Mouse (Mus musculus) limb, embryonic 15.5 days (tissue): ENCODE data around the gene Krtap26-1. TPM values are rescaled to one million over a fixed set of nuclear protein-coding genes. Genes with fewer than 3 reads are reported as not detected.

ENCODE experiments used
- ATAC-seq: fragments of 200-750 bp; cut with Nextera tagmentation; 2 replicates; pipeline ENCODE4 v1.8.0; 2017; ENCODE audit warnings: low read depth, moderate TSS enrichment; ENCODE audit not compliant: insufficient number of reproducible peaks, low FRiP score, low TSS enrichment
- H3K27ac ChIP-seq: fragments of 300-500 bp; sonication (generic); 2 replicates; pipeline ENCODE4 v1.5.1; 2015; ENCODE audit warnings: moderate library complexity, mild to moderate bottlenecking, inconsistent platforms
- H3K27me3 ChIP-seq: fragments of 300-500 bp; sonication (generic); 2 replicates; pipeline ENCODE4 v1.6.1; 2015; ENCODE audit warnings: inconsistent platforms
- H3K36me3 ChIP-seq: fragments of 300-500 bp; sonication (generic); 2 replicates; pipeline ENCODE4 v1.6.1; 2015; ENCODE audit warnings: inconsistent platforms
- H3K4me1 ChIP-seq: fragments of 300-500 bp; sonication (generic); 2 replicates; pipeline ENCODE4 v1.6.1; 2015; ENCODE audit warnings: inconsistent platforms
- H3K4me2 ChIP-seq: fragments of 300-500 bp; sonication (generic); 2 replicates; pipeline ENCODE4 v1.6.1; 2015; ENCODE audit warnings: mild to moderate bottlenecking, inconsistent platforms
- H3K4me3 ChIP-seq: fragments of 300-500 bp; sonication (generic); 2 replicates; pipeline ENCODE4 v1.5.1; 2015; ENCODE audit warnings: mild to moderate bottlenecking, inconsistent platforms
- H3K9ac ChIP-seq: fragments of 300-500 bp; sonication (generic); 2 replicates; pipeline ENCODE4 v1.6.1; 2015; ENCODE audit warnings: inconsistent platforms
- H3K9me3 ChIP-seq: fragments of 300-500 bp; sonication (generic); 2 replicates; pipeline ENCODE4 v1.6.1; 2016; ENCODE audit warnings: inconsistent platforms
- WGBS: fragments of 180-500 bp; shearing (Covaris S2); methylation state at CpG from one replicate; pipeline ENCODE4 v1.1.7; 2015; 5-methylcytosine and 5-hydroxymethylcytosine counted together
- polyA plus RNA-seq: library from polyadenylated mRNA; unstranded; fragments of >200 nt; fragmentation: Nextera tagmentation; extraction: Ambion mirVana; gene quantifications from 2 replicates; pipeline ENCODE4 v1.2.1, GENCODE M21; 2015

Gene Krtap26-1
- polyA plus RNA-seq = not detected in 2 replicates

DNA sequence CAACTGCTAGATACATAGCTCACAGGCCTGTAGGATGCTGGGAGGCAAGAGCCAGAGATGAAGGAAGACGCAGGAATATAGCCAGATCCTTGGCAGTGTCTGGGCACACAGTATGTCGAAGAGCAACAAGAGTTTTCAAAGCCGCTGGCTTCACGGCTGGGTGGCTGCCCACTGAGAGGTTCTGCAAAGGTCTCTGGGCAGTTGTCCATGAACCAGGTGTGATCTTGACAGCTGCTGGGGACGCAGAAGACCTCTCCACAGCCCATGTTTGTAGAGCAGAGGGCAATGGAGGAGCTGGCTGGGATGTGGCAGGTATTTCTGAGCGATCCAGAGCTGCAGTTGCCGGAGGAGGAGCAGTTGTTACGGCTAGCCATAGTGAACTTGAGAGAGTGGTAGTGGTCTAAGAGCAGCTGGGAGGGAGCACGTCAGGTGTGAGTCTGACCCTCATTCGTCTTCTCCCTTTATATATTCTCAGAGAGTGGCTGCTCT lies at the start of gene Krtap26-1:
TSS of gene Krtap26-1 (minus strand) at position 439 of the 489 bp plus-strand sequence.
- ATAC-seq = no peak
- Histone ChIP-seq H3K4me1 (no peaks in the 10 kb centered on the region), H3K36me3 (no peaks in the 10 kb centered on the region), H3K9ac (no peak within 1 kb of the TSS), H3K4me2 (no peak within 1 kb of the TSS), H3K4me3 (no peak within 1 kb of the TSS), H3K27ac (no peak within 1 kb of the TSS), H3K9me3 (no peaks in the 10 kb centered on the region), H3K27me3 (no peaks in the 10 kb centered on the region)
- 78% methylated on average over 10 of the region's 10 CpGs for WGBS

DNA sequence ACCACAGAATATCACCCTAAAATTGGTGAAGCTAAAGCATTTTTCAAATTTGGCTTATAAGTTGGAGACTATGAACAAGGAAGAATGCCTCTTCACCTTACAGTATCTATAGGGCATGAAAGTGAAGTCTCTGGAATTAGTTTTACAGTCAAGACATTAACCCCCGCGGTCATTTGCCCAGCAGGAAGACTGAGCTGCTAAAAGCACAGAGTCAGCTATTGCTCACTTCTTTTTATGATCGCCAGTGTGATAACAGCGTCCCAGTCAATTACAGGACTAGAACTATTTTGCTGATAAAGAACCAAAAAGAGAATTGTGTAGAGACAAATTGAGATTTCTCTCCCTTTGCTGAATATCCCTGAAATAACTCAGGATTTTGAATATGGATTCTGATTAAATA lies 48.7 kb upstream of the Krtap26-1 start:
- Histone ChIP-seq H3K9ac (no peak overlapping the region), H3K4me2 (no peak overlapping the region), H3K9me3 (no peaks in the 10 kb centered on the region), H3K4me3 (no peak overlapping the region), H3K4me1 (no peaks in the 10 kb centered on the region), H3K36me3 (no peaks in the 10 kb centered on the region), H3K27ac (no peak overlapping the region), H3K27me3 (no peaks in the 10 kb centered on the region)
- WGBS = 58% methylated on average over 4 of the region's 4 CpGs
- ATAC-seq = no peak

GRCm38 (mm10) chr16:88681282-88681681 lies 33.7 kb upstream of the Krtap26-1 start:
- Histone ChIP-seq H3K27ac (no peak overlapping the region), H3K4me2 (no peak overlapping the region), H3K4me1 (no peaks in the 10 kb centered on the region), H3K36me3 (no peaks in the 10 kb centered on the region), H3K9ac (no peak overlapping the region), H3K9me3 (no peaks in the 10 kb centered on the region), H3K4me3 (no peak overlapping the region), H3K27me3 (no peaks in the 10 kb centered on the region)
- no peak for ATAC-seq
- WGBS = 66% methylated on average over 2 of the region's 2 CpGs

GRCm38 (mm10) chr16:88679099-88679498 lies 31.5 kb upstream of the Krtap26-1 start:
- no peak for ATAC-seq
- Histone ChIP-seq H3K27me3 (no peaks in the 10 kb centered on the region), H3K9ac (no peak overlapping the region), H3K4me3 (no peak overlapping the region), H3K27ac (no peak overlapping the region), H3K36me3 (no peaks in the 10 kb centered on the region), H3K4me2 (no peak overlapping the region), H3K9me3 (no peaks in the 10 kb centered on the region), H3K4me1 (no peaks in the 10 kb centered on the region)
- 71% methylated on average over 6 of the region's 6 CpGs for whole genome bisulfite sequencing

DNA sequence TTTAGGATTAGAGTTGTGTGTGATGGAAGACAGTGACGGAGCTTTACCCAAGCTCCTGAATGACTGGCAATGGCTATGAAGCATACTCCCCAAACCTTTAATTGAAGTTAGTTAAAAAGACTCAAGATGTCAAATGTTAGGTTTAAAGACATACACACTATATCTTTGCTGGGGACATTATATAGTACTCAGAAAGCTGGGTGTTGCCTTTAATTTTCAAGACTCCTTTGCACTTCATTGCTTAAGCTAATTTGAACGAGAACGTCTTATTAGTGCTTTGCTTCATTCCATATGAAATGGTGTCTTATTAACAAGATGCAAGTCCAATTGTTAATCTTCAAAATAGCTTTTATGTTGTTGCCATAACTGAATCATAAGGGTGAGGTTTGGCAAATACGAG lies 24.0 kb upstream of the Krtap26-1 start, which contains the start of gene Krtap27-1:
TSS of gene Krtap27-1 (minus strand) at position 101 of the 400 bp plus-strand sequence.
- Histone ChIP-seq H3K9me3 (no peaks in the 10 kb centered on the region), H3K27me3 (no peaks in the 10 kb centered on the region), H3K4me2 (no peak within 1 kb of the TSS), H3K4me1 (no peaks in the 10 kb centered on the region), H3K27ac (no peak within 1 kb of the TSS), H3K4me3 (no peak within 1 kb of the TSS), H3K9ac (no peak within 1 kb of the TSS), H3K36me3 (no peaks in the 10 kb centered on the region)
- 90% methylated on average over 4 of the region's 4 CpGs for WGBS
- no peak for ATAC-seq

DNA sequence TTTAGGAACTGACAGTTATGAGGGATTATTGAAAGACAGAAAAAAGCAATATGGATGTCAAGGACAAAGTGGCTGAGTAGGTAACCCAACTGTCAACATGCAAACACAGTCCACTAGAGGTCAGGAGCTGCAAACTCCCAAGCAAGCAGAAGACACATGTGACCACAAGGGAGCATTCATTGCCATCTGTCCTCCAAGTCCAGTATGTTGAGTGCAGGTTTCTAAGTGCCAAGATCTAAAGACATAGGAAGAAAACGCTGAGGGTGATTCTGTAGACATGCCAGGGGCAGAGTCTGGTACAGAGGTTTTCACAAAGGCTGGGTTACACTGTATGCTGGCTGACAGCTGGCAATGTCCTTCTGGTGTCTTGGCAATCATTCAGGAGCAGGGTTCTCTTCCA lies 9.8 kb upstream of the Krtap26-1 start:
- no peak overlapping the region for H3K9ac ChIP-seq
- H3K27me3 ChIP-seq = no peaks in the 10 kb centered on the region
- no peak overlapping the region for H3K4me2 ChIP-seq
- H3K4me3 ChIP-seq = no peak overlapping the region
- no peaks in the 10 kb centered on the region for H3K36me3 ChIP-seq
- no peak for ATAC-seq
- 54% methylated on average over 1 of the region's 1 CpGs for WGBS
- H3K9me3 ChIP-seq = no peaks in the 10 kb centered on the region
- H3K27ac ChIP-seq = no peak overlapping the region
- H3K4me1 ChIP-seq = no peaks in the 10 kb centered on the region

DNA sequence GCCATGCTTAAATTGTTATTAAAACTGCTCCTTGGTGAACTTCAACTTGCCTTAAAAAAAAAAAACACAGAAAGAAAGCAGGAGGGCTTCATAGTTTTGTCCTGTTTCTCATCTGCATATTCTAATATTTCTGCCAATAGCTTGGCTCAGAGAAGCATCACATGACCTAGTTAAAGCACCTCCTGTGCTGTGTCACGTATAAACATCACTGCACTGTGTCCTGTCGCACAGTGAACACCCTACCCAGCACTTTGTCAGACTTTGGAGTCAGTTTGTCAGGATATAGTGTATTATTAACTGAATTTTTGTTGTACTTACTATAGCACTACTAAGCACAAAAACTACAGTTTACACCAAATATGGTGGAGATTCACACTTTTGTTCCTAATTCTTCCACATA lies 4.4 kb upstream of the Krtap26-1 start:
- Histone ChIP-seq H3K4me1 (no peaks in the 10 kb centered on the region), H3K27ac (no peak overlapping the region), H3K9ac (no peak overlapping the region), H3K36me3 (no peaks in the 10 kb centered on the region), H3K27me3 (no peaks in the 10 kb centered on the region), H3K4me2 (no peak overlapping the region), H3K4me3 (no peak overlapping the region), H3K9me3 (no peaks in the 10 kb centered on the region)
- ATAC-seq = no peak
- WGBS = 52% methylated on average over 2 of the region's 2 CpGs

DNA sequence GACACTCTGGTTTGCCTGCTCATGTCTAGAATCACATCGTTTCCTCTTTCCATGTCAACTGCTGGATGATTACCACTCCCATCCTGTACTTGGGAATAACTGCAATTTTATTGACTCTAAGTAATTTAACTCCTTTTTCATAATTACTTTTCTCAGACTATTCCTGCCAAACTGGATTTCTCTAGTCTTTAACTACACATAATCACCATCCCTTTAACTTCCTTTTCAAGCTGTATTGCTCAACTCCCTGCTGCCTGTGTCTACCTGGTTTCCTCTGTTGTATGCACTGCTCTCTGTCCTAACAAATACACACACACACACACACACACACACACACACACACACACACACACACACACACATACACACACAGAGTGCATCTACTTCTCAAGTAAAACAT lies 3.5 kb upstream of the Krtap26-1 start:
- 45% methylated on average over 1 of the region's 1 CpGs for WGBS
- no peak for ATAC-seq
- H3K36me3 ChIP-seq = no peaks in the 10 kb centered on the region

DNA sequence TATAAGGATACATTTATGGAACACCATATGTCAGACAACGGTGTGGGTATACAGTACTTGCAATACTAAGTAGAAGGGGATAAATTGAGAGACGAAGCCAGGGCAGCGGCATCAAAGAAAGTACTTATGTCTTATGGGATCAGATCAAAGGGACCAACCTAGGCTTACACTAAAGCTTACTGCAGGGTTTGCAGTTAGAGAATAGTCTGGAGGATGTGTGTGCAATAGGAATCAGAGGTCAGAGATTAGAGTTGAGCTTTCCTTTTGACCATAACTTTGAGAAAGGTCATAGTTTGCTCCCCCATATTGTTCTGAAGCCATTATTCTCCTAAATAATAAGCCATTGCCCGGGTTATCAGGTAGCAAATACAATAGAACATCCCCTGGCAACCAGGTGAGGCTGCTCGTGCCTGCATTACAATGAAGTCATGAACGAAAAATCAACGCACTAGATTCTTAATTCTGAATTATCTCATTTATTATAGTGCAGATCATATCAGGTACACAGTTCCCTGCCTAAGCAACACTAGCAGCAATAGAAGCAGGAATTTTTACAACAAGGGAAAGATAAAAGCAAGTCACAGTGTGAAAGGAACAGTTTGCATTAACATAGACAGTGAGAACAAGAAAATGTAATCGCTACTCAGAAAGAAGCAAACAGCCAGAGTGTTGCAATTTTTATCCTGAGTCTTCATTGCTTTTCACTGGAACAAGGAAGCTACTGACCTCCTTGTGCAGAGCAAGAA lies 1.1 kb downstream of the Krtap26-1 start:
- Histone ChIP-seq H3K4me3 (no peak overlapping the region), H3K36me3 (no peaks in the 10 kb centered on the region), H3K9me3 (no peaks in the 10 kb centered on the region), H3K4me2 (no peak overlapping the region), H3K4me1 (no peaks in the 10 kb centered on the region), H3K9ac (no peak overlapping the region), H3K27ac (no peak overlapping the region), H3K27me3 (no peaks in the 10 kb centered on the region)
- 75% methylated on average over 8 of the region's 8 CpGs for WGBS
- no peak for ATAC-seq

More for the DNA sequence above, 3.5 kb upstream of the Krtap26-1 start:
- H3K27me3 ChIP-seq = no peaks in the 10 kb centered on the region
- H3K9me3 ChIP-seq = no peaks in the 10 kb centered on the region
- no peak overlapping the region for H3K4me2 ChIP-seq
- no peak overlapping the region for H3K27ac ChIP-seq
- no peak overlapping the region for H3K9ac ChIP-seq
- no peaks in the 10 kb centered on the region for H3K4me1 ChIP-seq
- no peak overlapping the region for H3K4me3 ChIP-seq

DNA sequence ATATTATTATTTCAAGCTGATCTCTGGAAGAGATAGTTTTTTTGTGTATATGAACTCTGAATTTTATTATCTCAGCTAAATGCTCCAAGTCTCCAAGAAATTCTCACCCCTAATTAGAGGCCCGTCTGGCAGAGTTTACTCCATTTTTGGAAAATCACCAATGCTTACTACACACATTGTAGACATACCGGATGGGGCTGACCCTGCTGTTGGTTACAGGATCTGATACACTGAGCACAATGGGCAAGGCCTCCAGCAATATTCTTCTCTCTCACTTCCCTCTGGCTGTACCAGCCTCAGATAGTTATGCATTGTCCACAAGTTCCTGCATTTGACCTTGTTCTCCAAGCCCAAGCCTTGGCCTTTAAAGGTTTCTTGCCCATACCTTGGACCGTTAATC lies 7.5 kb downstream of the Krtap26-1 start:
- Histone ChIP-seq H3K4me2 (no peak overlapping the region), H3K27ac (no peak overlapping the region), H3K36me3 (no peaks in the 10 kb centered on the region), H3K4me3 (no peak overlapping the region), H3K27me3 (no peaks in the 10 kb centered on the region), H3K9me3 (no peaks in the 10 kb centered on the region), H3K9ac (no peak overlapping the region), H3K4me1 (no peaks in the 10 kb centered on the region)
- no peak for ATAC-seq
- WGBS = 74% methylated on average over 3 of the region's 3 CpGs

- WGBS = 33% methylated on average over 4 of the region's 4 CpGs
- Histone ChIP-seq H3K27ac (no peak overlapping the region), H3K9me3 (no peaks in the 10 kb centered on the region), H3K36me3 (no peaks in the 10 kb centered on the region), H3K9ac (no peak overlapping the region), H3K27me3 (no peaks in the 10 kb centered on the region), H3K4me2 (no peak overlapping the region), H3K4me3 (no peak overlapping the region), H3K4me1 (no peaks in the 10 kb centered on the region)
- ATAC-seq = no peak
These were observed 12.5 kb downstream of the Krtap26-1 start for GRCm38 (mm10) chr16:88635142-88635541.

DNA sequence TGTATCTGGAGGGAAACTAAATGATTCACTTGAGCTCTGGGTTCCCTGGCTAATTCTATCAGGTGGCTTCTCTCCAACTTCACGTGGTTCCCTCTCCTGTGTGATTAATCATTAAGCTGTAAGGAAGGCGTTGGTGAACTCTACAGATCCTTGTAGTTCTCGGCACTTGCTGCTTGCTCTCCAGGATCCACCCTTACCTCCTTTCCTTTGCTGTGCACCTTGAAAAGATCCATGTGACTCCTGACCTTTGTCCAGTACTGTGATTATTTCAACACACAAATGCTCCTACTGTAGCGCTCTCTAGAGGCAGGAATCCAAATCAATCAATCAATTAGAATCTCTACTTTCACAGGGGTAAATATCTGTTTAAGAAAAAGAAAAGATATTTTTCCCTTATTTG lies 16.1 kb downstream of the Krtap26-1 start:
- Histone ChIP-seq H3K4me3 (no peak overlapping the region), H3K9ac (no peak overlapping the region), H3K36me3 (no peaks in the 10 kb centered on the region), H3K4me2 (no peak overlapping the region), H3K27ac (no peak overlapping the region), H3K4me1 (no peaks in the 10 kb centered on the region), H3K27me3 (no peaks in the 10 kb centered on the region), H3K9me3 (no peaks in the 10 kb centered on the region)
- 72% methylated on average over 4 of the region's 4 CpGs for WGBS
- ATAC-seq = no peak
